Mouse (Mus musculus): Measurements from ENCODE around the gene Tead2.

Tead2 gene

GRCm38 (mm10) chr7:45263006-45263607, 47.6 kb downstream of the Tead2 start:
- DNase-seq, result no peak

DNA sequence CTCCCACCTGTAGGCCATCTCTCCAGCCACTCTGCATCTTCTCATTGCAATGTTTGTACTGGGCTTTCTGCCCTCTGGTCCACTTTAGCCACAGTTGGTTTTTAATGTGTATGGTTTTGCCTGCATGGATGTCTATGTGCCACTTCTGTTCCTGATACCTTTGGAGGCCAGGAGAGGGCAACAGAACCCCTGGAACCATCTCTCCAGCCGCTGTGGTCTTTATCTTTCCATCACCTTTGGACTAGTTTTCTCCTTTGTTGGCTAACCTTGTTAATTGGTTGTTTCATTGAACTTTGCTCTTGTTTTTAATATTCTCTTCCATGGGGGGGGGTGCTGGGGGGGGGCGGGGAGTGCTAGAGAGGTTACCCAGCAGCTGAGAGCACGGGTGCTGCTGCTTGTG, 48.8 kb downstream of the Tead2 start:
- DNase-seq, result no peak

DNA sequence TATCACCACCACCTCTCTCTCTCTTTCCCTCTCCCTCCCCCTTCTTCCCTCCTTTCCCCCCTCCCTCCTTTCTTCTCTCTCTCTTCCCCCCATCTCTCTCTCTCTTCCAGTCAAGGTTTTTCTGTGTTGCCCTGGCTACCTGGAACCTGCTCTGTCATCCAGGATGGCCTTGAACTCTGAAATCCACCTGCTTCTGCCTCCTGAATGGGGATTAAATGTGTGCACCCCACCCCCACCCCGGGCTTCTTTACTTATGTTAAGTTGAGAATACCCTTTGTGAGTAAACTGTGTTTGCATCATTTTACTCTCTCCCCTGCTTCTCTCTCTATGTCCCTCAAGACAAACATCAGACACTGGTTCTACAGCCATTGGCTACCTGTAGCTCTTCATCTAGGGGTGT, 50.0 kb downstream of the Tead2 start:
- no peak for DNase-seq

- DNase-seq, result no peak
These were observed 57.3 kb downstream of the Tead2 start for GRCm38 (mm10) chr7:45272786-45273412.

GRCm38 (mm10) chr7:45273672-45274071, 58.1 kb downstream of the Tead2 start:
- DNase-seq, result no peak

- peak; percentile 75 for DNase-seq
These were observed 61.7 kb downstream of the Tead2 start, which contains the start of gene Slc6a21 for GRCm38 (mm10) chr7:45277136-45277760. TSS of gene Slc6a21 (plus strand) at chr7:45277513.
